Mouse (Mus musculus) Patski (cell line): Measurements from ENCODE around the gene Aes. TPM values are rescaled to one million over a fixed set of nuclear protein-coding genes. Genes with fewer than 3 reads are reported as not detected.

Experiments
- ATAC-seq: fragments of 100-300 bp; one replicate; pipeline ENCODE4 v1.8.0; 2021
- CTCF ChIA-PET: fragments of 350-600 bp; sonication (Branson Sonifier 250); formaldehyde crosslinking; loops from one replicate; lab custom pipeline; 2022; ENCODE audit warnings: inconsistent platforms; lab: Charles Lee
- POLR2A ChIA-PET: fragments of 350-600 bp; sonication (Branson Sonifier 250); formaldehyde crosslinking; loops from one replicate; lab custom pipeline; 2022; ENCODE audit warnings: antibody characterized with exemption, inconsistent platforms; lab: Charles Lee
- DNase-seq: peaks from one replicate; pipeline ENCODE4 v3.0.0-alpha.2; 2011; ENCODE audit warnings: low read depth, low spot score
- H3K27me3 ChIP-seq: fragments of 371-371 bp; one replicate; pipeline ENCODE4 v1.5.1; 2021
- CTCF ChIP-seq: fragments of 100-300 bp; IDR thresholded peaks from one replicate; pipeline ENCODE4 v1.5.1; 2021
- in situ Hi-C: fragments of 300-500 bp; cut with MboI; formaldehyde crosslinking; loops from 3 replicates; pipeline ENCODE4 v1.11.1; 2018; ENCODE audit warnings: low pct_unique_long_range_greater_than_20kb, mixed read lengths
- polyA plus RNA-seq: library from polyadenylated mRNA; unstranded; gene quantifications from one replicate; pipeline ENCODE4 v1.2.3, GENCODE M21; 2021

Aes gene
- polyA plus RNA-seq, 1 experiment from 2014 or later: 1,239 TPM

GRCm38 (mm10) chr10:81601396-81601905 lies 42.2 kb downstream of the Aes start:
- in situ Hi-C loops: loop anchor here (5.0 to 10.0 kb wide), 3 partner anchors 47 to 563 kb away; partner anchors contain the start of gene Aes
- DNase-seq (no peak), ATAC-seq (no peak)
- ChIA-PET CTCF (interaction anchor here (1.1 kb wide), 1 partner anchor 16 kb away, joined by 3 read pairs; no protein-coding TSS in a partner anchor), POLR2A (interaction anchor here (1.0 kb wide), 1 partner anchor 39 kb away, joined by 3 read pairs; no protein-coding TSS in a partner anchor)
- TF ChIP-seq CTCF: no peak
- H3K27me3 ChIP-seq: no peaks in the 10 kb centered on the region

DNA sequence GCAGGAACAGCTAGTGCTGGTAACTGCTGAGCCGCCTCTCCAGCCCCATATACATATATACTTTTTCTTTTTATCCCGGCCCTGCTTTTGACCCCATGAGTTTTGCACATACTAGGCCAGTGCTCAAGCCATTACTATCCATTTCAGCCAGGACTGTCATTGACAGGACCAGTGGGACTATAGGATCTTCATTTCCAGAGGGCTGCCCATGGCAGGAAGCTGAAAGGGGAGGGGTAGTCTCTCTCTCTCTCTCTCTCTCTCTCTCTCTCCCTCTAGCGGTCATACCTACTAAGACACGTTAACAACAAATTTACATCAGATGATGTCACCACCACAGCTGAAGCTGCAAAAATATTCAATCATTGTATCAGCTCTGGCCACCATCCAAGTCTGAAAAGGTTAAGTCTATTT lies 43.5 kb downstream of the Aes start:
- no peak for DNase-seq
- ATAC-seq: no peak
- ChIA-PET CTCF (interaction anchor here (0.8 to 2.9 kb wide), 9 partner anchors 17 to 546 kb away, joined by 3 to 19 read pairs (median 4); no protein-coding TSS in a partner anchor), POLR2A (interaction anchor here (0.5 to 0.6 kb wide), 3 partner anchors 31 to 41 kb away, joined by 3 to 8 read pairs (median 7); no protein-coding TSS in a partner anchor)
- in situ Hi-C loops: loop anchor here (5.0 to 10.0 kb wide), 3 partner anchors 48 to 562 kb away; partner anchors contain the start of gene Aes
- TF ChIP-seq CTCF: no peak
- H3K27me3 ChIP-seq: no peaks in the 10 kb centered on the region

DNA sequence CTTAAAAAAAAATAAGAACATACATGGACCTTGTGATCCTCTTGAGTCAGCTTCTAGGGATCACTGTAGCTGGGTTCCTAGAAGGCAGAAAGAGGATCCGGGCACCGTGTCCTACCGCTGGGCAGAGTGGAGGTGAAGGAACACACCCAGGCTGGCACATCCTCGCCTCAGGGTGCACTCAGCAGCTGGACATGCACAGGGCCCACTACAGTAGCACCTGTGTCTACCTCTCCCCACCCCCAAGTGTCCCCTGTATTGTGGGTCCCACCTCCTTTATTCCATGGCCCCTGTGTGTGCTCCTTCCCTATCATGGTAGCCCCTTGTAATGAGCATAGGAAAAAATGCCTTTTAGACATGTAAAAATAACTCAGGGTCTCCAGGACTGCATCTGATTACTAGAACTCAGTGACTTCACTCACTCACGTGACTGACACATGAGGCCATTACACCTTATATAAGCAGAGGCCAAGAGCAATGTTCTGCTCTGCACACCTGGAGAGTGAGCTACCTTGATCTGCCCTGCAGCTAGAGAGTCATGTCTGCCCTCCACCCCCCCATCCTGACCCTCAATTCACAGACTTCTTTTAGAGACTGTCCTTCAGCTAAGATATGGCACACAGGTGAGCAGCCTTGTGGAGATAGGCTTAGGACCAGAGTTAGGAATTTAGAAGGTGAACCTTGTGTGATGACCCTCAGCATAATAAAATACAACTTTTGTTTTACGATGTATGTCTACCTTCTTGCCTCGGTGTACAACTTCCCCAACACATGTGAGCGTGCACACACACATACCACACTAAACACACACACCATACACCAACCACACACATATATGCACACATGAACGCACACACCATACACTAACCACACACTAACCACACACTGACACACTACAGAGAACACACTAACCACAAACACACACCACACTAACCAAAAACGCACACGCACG lies 45.0 kb downstream of the Aes start:
- ChIA-PET CTCF (interaction anchor here (0.6 to 3.7 kb wide), 9 partner anchors 19 to 85 kb away, joined by 3 to 19 read pairs (median 3); partner anchors contain the start of gene Tle2), POLR2A (interaction anchor here (0.6 to 1.4 kb wide), 8 partner anchors 8 to 54 kb away, joined by 3 to 7 read pairs (median 3); partner anchors contain the start of gene Aes)
- TF ChIP-seq CTCF: no peak
- H3K27me3 ChIP-seq: no peaks in the 10 kb centered on the region
- no peak for ATAC-seq
- in situ Hi-C loops: loop anchor here (5.0 to 10.0 kb wide), 3 partner anchors 49 to 561 kb away; partner anchors contain the start of gene Aes
- no peak for DNase-seq

- POLR2A ChIA-PET: interaction anchor here (0.6 to 1.4 kb wide), 7 partner anchors 9 to 55 kb away, joined by 3 to 7 read pairs (median 3); partner anchors contain the start of gene Aes
Measured at GRCm38 (mm10) chr10:81604968-81605665, 45.8 kb downstream of the Aes start.

GRCm38 (mm10) chr10:81605666-81605973 lies 46.3 kb downstream of the Aes start:
- POLR2A ChIA-PET: interaction anchor here (1.0 to 1.4 kb wide), 3 partner anchors 28 to 46 kb away, joined by 3 to 7 read pairs (median 3); partner anchors contain the start of gene Aes
- no peaks in the 10 kb centered on the region for H3K27me3 ChIP-seq
- no peak for DNase-seq
- CTCF ChIA-PET: interaction anchor here (1.0 to 3.7 kb wide), 3 partner anchors 28 to 42 kb away, joined by 5 to 16 read pairs (median 6); no protein-coding TSS in a partner anchor
- in situ Hi-C loops: loop anchor here (10.0 kb wide), 2 partner anchors 51 to 559 kb away; partner anchors contain the start of gene Aes
- ATAC-seq: no peak
- no peak for TF ChIP-seq CTCF

More at GRCm38 (mm10) chr10:81604968-81605665, 45.8 kb downstream of the Aes start:
- no peaks in the 10 kb centered on the region for H3K27me3 ChIP-seq
- DNase-seq (peak; percentile 47), ATAC-seq (no peak)
- in situ Hi-C loops: loop anchor here (5.0 to 10.0 kb wide), 3 partner anchors 50 to 560 kb away; partner anchors contain the start of gene Aes
- peak; percentile 86 for TF ChIP-seq CTCF
- CTCF ChIA-PET: interaction anchor here (0.6 to 3.7 kb wide), 8 partner anchors 20 to 86 kb away, joined by 3 to 19 read pairs (median 4); partner anchors contain the start of gene Tle2

GRCm38 (mm10) chr10:81605974-81606751 lies 46.9 kb downstream of the Aes start, which contains the start of gene BC025920:
TSS of gene BC025920 (plus strand) at chr10:81606270.
- DNase-seq (peak; percentile 97), ATAC-seq (peak; percentile 94)
- no peaks in the 10 kb centered on the region for H3K27me3 ChIP-seq
- CTCF ChIA-PET: interaction anchor here (0.8 to 3.7 kb wide), 4 partner anchors 20 to 572 kb away, joined by 3 to 16 read pairs (median 4); no protein-coding TSS in a partner anchor
- in situ Hi-C loops: loop anchor here (10.0 kb wide), 2 partner anchors 51 to 559 kb away; partner anchors contain the start of gene Aes
- POLR2A ChIA-PET: interaction anchor here (0.8 to 1.4 kb wide), 2 partner anchors 46 kb away, joined by 3 read pairs; partner anchors contain the start of gene Aes
- TF ChIP-seq CTCF: no peak

GRCm38 (mm10) chr10:81608308-81608707 lies 49.0 kb downstream of the Aes start:
- POLR2A ChIA-PET: no interaction called here
- no peak for TF ChIP-seq CTCF
- no peaks in the 10 kb centered on the region for H3K27me3 ChIP-seq
- ATAC-seq: no peak
- CTCF ChIA-PET: no interaction called here
- no peak for DNase-seq
- in situ Hi-C loops: loop anchor here (10.0 kb wide), 2 partner anchors 54 to 556 kb away; partner anchors contain the start of gene Aes

GRCm38 (mm10) chr10:81612779-81613178 lies 53.5 kb downstream of the Aes start:
- POLR2A ChIA-PET: no interaction called here
- CTCF ChIA-PET: no interaction called here
- DNase-seq (no peak), ATAC-seq (no peak)
- no peaks in the 10 kb centered on the region for H3K27me3 ChIP-seq
- no peak for TF ChIP-seq CTCF
- in situ Hi-C loops: no loop called here
